Mouse (Mus musculus) left cerebral cortex, adult 11 months (tissue): ENCODE results near the gene Rpp25.

ENCODE experiments used
- DNase-seq: peaks from one replicate; pipeline ENCODE4 v3.0.0; 2022; ENCODE audit warnings: low spot score

Gene Rpp25

DNA sequence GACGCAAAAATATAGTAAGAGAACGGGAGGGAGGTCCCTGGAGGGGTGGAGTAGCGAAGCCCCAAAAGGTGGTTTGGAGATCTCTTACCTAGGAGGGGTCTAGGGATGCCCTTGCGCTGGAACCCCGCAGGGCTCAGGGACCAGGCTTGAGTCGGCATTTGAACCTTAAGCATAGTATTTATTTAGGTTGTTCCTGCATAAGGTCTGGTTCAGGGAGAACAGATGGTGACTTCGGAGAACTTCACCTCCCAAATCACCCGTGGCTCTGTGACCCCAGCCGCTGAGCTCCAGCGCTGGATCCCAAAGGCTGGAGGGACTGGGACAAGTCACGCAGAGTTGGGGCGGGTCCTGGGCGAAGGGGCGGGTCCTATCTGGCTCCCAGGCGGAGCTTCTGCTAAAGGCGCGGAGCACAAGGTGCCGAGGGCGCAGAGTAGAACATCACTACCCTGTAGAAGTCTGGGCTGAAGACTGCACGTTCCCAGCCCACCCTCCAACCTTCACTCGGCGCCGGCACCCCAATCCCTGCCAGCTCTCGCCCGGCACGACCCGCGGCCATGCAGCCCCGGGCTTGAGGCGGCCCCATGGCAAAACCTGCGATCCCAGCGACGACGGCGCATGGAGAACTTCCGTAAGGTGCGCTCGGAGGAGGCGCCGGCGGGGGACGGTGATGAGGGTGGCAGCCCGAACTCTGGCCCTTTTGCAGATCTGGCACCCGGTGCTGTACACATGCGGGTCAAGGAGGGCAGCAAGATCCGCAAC is at the start of gene Rpp25:
Gene Rpp25 (plus strand): TSS at position 405 of the 759 bp plus-strand sequence.
- no peak for DNase-seq

- DNase-seq: no peak
These were observed 44.1 kb upstream of the Rpp25 start for GRCm38 (mm10) chr9:57459707-57460106.

DNA sequence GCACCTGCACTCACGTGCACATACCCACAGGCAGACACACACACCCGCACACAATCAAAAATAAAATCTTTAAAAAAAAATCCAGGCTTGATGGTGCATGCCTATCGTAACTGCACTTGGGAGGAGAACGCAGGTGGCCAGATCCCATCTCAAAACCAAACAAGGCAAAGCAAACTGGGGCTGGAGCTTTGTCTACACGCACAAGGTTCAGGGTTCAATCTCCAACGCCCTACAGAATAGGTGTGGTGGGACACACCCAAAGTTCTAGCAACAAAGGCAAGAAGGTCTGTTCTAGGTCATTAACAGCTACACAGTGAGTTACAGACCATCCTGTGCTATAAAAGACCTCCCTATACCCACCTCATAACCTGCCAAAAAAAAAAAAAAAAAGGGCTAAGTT is 41.0 kb upstream of the Rpp25 start:
- no peak for DNase-seq

DNA sequence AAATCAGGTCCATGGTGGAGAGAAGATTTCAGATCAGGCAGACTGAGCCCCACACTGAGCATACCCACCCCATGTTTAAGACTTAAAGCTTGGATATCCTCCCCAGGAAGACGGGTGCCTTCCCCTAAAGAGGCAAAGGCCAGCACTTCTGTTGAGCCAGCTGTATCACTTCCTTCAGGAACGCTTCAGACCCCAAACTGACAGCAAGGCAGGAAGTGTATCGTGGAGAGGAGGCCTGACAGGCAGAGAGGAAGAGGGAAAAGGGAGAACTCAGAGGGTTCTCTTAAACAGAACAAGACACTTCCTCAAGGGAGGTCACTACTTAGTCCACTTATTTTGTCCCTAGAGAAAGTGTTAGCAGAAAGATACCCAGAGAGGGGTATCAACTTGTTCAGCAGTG is 37.7 kb upstream of the Rpp25 start:
- no peak for DNase-seq

- DNase-seq: peak; percentile 23
These were observed 36.5 kb upstream of the Rpp25 start for GRCm38 (mm10) chr9:57467271-57467771.

GRCm38 (mm10) chr9:57467896-57468549 is 35.8 kb upstream of the Rpp25 start, which contains the start of gene Scamp5:
Gene Scamp5, minus strand, starts transcription at chr9:57468060.
- DNase-seq: peak; percentile 91

GRCm38 (mm10) chr9:57468914-57469313 is 34.9 kb upstream of the Rpp25 start:
- DNase-seq: peak; percentile 58

DNA sequence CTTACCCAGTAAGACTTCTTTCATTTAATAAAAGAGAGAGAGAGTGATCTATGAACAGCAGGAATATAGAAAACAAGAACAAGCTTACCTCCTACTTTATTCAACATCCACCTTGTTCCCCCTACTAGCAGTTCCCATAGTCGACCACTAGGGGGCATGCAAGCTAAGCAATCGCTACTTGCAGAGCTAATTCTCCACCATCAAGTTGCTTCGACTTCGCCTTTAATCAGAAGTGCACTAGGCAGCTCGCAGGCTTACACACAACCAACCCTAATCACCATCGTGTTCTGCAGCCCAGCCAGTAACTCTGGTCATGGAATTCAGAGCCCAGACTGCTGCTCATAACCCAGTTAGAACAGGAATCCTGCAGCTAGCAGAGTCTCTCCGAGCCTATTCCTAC is 18.1 kb upstream of the Rpp25 start:
- peak; percentile 73 for DNase-seq

DNA sequence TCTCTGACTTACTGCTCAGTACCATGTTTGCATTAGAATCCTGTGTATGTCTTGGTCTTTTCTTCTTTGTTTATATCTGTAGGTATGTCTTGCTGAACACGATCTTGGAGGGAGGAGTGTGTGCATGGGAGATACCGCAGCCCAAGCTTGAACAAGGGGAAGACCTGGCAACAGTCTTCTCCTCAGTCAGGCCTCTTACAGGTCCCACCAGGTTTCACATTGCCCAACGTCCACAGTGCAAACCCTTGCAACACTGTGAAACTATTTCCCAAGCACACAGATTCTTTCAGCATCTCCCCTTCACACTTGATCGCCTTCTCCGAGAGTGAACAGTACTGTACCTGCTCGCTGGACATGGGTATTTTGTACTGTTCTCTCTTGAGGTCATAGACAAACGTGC is 16.0 kb upstream of the Rpp25 start:
- no peak for DNase-seq

DNA sequence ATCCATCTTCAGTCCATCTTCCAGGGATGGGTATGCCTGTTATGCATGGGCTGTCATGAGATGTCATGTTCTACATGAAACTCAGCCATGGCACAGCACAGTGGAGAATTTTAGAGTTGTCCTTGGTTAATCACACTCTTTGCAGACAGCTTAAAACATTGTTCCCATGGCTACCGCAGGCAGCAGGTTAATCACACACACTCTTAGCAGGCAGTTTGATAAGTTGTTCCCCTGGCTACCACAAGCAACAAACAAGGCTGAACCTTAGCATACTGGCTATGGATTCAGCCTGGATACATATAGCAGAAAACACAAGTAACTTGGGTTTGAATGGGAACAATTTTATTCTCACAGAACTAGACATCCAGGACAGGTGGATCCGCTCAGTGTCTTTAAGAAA is 10.3 kb upstream of the Rpp25 start:
- DNase-seq: no peak

DNA sequence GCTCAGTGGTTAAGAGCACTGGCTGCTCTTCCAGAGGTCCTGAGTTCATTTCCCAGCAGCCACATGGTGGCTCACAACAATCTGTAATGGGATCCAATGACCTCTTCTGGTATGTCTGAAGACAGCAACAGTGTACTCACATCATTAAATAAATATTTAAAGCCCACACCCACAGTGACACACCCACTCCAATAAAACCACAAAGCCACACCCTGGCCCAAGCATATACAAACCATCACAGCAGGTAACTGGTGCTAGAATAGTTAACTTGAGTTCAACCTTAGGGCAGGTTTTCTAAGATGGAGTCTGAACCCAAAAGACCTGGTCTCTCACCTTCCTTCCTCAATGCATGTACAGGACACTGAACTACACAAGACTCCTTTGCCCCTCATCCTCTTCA is 8.9 kb upstream of the Rpp25 start:
- no peak for DNase-seq

DNA sequence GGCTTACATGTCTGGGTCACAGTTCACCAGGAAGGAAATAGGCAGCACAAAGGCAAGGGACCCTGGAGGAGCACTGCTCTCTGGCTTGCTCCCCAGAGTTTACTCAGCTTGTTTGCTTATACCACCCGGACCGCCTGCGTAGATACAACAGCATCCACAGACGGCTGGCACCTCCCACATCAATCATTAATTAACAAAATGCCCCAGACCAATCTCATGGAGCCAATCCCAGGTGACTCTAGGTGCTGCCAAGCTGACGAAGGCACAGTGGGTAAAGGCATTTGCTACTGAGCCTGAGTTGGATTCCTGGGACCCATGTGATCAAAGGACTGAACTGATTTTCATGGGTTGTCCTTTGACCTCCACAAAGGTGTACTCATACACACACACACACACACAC is 6.6 kb upstream of the Rpp25 start:
- DNase-seq: no peak

- DNase-seq: no peak
These were observed 5.3 kb upstream of the Rpp25 start for GRCm38 (mm10) chr9:57498536-57498935.

DNA sequence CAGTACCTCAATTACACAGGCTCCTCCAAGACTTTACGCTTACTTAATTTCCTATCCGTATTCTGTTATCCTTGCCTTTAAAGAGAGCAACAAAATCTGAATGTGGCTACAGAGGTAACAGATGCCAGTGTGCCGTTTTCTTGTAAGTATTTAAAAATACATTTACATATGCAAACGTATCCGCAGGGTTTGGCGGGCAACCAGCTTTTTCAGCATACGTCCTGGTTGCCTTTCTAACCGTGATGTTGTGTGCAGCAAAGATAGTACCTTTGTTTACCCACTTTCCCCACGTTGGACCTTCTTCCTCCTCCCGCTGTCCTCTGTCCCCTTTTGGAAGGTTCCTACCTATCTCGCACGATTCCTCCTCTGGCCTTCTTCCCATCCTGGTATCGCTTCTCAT is 2.4 kb upstream of the Rpp25 start:
- DNase-seq: no peak

DNA sequence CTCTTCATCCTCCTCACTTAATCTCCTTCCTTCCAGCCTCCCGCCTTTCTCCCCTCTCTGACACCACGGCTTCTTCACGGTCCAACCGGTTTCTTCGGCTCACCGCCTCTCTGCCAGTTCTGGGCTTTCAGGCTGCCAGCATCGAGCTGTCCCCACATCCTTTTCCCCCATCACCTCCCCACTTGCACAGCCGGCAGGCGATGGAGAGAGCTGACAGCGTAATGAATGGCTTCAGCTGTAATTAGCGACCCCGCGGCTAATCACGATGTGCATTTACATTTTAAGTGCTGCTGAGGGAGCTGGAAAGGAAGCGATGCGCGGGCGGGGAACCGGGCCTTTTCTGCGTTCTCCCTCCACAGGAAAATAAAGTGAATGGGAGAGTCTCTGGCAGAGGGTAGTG is 2.0 kb upstream of the Rpp25 start:
- no peak for DNase-seq

GRCm38 (mm10) chr9:57502911-57503621 is 760 bp upstream of the Rpp25 start:
- no peak for DNase-seq

- DNase-seq: no peak
These were observed 515 bp downstream of the Rpp25 start for GRCm38 (mm10) chr9:57504381-57504700.

DNA sequence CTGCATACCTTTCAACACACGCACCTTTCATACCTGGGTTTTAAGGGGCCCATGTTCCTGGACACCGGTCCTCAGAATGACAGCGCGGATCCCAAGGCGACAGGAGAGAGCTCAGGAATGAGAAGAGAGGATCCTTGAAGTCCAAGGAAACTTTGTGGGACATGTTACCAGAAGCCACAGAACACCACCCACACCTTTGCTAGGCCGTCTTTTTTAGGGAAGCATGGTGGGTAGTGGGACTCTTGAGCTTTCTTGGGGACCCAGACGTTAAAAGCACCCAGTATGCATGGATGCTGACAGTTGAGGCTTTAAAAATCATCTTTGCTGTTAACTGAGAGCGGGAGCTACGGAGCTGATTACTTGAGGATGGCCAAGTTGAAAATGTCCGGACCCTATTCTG is 1.1 kb downstream of the Rpp25 start:
- no peak for DNase-seq

DNA sequence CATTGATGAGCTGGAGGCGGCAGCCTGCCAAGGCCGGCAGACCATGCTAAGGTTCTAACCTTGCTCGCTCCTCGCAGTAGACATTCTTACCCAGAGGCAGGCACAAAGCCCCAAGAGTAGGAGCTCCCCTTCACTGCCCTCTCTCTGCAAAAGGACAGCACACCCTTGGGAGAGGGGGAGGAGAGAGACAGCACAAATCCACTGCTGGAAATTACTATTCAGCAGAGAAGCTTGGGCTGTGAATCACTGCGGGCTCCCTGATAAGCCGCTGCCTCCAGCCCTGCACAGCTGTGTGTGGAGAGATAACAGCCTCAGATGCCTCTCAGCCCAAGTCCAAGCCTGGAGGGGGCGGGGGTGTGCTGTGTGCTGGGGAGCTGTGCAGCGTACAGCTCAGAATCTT is 1.9 kb downstream of the Rpp25 start:
- DNase-seq: no peak

GRCm38 (mm10) chr9:57510577-57510976 is 6.8 kb downstream of the Rpp25 start:
- no peak for DNase-seq

DNA sequence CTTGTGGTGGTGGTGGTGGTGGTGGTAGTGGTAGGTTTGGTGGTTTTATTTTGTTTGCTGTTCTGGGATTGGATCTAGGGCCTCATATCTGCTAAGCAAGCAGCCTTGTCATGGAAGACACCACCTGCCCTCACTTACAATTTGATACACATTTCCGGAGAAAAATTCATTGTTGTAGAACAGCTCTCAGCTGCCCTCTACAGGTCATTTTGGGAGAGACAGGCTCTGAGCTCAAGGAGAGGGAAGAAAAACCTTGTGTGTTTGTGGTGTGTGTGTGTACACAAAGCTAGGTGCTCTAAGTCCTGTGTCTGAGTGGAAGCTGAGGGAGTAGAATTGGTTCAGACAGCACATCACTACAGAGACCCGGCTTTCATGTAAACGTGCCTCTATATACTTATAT is 13.3 kb downstream of the Rpp25 start:
- DNase-seq: no peak

GRCm38 (mm10) chr9:57520375-57521055 is 16.7 kb downstream of the Rpp25 start:
- DNase-seq: no peak
